Mouse (Mus musculus): ENCODE results near the gene Arfip1. TPM values are rescaled to one million over a fixed set of nuclear protein-coding genes. Genes with fewer than 3 reads are reported as not detected.
A peak's percentile ranks its signal among the peaks of the same experiment; 100 is the strongest.

Gene Arfip1
- polyA plus RNA-seq (2015; fragmentation: Nextera tagmentation; extraction: Ambion mirVana): 55.8 and 60.9 TPM in 2 replicates

GRCm38 (mm10) chr3:84582023-84582912 is at the start of gene Arfip1:
Gene Arfip1 (minus strand): TSS chr3:84582625.
- Histone ChIP-seq H3K27me3 (ENCODE audit: control insufficient read depth, insufficient read depth, low read length) (no peaks in the 10 kb centered on the region), H3K9me3 (ENCODE audit: control insufficient read depth, low read length) (no peaks in the 10 kb centered on the region), H3K36me3 (ENCODE audit: control insufficient read depth, insufficient read depth, low read length) (no peaks in the 10 kb centered on the region), H3K9ac (ENCODE audit: low read length) (peak within 1 kb of the TSS; percentile 77), H3K27ac (replicated peaks) (peak within 1 kb of the TSS; percentile 97), H3K4me1 (replicated peaks; ENCODE audit: control insufficient read depth, insufficient read depth) (peaks cover 4% of the 10 kb centered on the region), H3K4me2 (replicated peaks; ENCODE audit: low read depth) (peak within 1 kb of the TSS; percentile 69), H3K4me3 (ENCODE audit: low read depth, low read length) (peak within 1 kb of the TSS; percentile 85)
- WGBS: under 1% methylated on average over 53 of the region's 70 CpGs
- DNase-seq (ENCODE audit: low spot score) (peak; percentile 99), ATAC-seq (ENCODE audit: low FRiP score, low TSS enrichment) (peak; percentile 98)
- TF ChIP-seq EP300 (optimal IDR thresholded peaks at IDR 0.05) (no peak), CTCF (IDR thresholded peaks at IDR 0.05; ENCODE audit: low read depth) (0 out of 2 replicates have a peak, but pooled peaks have one; percentile 23)

GRCm38 (mm10) chr3:84631586-84631985 is 49.2 kb upstream of the Arfip1 start:
- H3K9ac ChIP-seq (ENCODE audit: low read length): no peak overlapping the region
- H3K27ac ChIP-seq (replicated peaks): no peak overlapping the region
- 98% methylated on average over 9 of the region's 9 CpGs for WGBS
- H3K4me1 ChIP-seq (replicated peaks; ENCODE audit: control insufficient read depth, insufficient read depth): no peaks in the 10 kb centered on the region
- DNase-seq (ENCODE audit: low spot score) (no peak), ATAC-seq (ENCODE audit: low FRiP score, low TSS enrichment) (no peak)
- TF ChIP-seq CTCF (IDR thresholded peaks at IDR 0.05; ENCODE audit: low read depth) (no peak), EP300 (optimal IDR thresholded peaks at IDR 0.05) (no peak)
- H3K36me3 ChIP-seq (ENCODE audit: control insufficient read depth, insufficient read depth, low read length): no peaks in the 10 kb centered on the region
- no peak overlapping the region for H3K4me3 ChIP-seq (ENCODE audit: low read depth, low read length)
- no peaks in the 10 kb centered on the region for H3K27me3 ChIP-seq (ENCODE audit: control insufficient read depth, insufficient read depth, low read length)
- H3K4me2 ChIP-seq (replicated peaks; ENCODE audit: low read depth): no peak overlapping the region
- H3K9me3 ChIP-seq (ENCODE audit: control insufficient read depth, low read length): no peaks in the 10 kb centered on the region

GRCm38 (mm10) chr3:84622026-84622425 is 39.6 kb upstream of the Arfip1 start:
- WGBS: 42% methylated on average over 3 of the region's 3 CpGs
- no peak overlapping the region for H3K27ac ChIP-seq (replicated peaks)

GRCm38 (mm10) chr3:84619725-84620124 is 37.3 kb upstream of the Arfip1 start:
- Histone ChIP-seq H3K4me3 (ENCODE audit: low read depth, low read length) (no peak overlapping the region), H3K27me3 (ENCODE audit: control insufficient read depth, insufficient read depth, low read length) (no peaks in the 10 kb centered on the region), H3K9me3 (ENCODE audit: control insufficient read depth, low read length) (no peaks in the 10 kb centered on the region), H3K27ac (replicated peaks) (0 out of 2 replicates have a peak overlapping the region, but pooled peaks have one; percentile 49), H3K9ac (ENCODE audit: low read length) (no peak overlapping the region), H3K36me3 (ENCODE audit: control insufficient read depth, insufficient read depth, low read length) (no peaks in the 10 kb centered on the region), H3K4me1 (replicated peaks; ENCODE audit: control insufficient read depth, insufficient read depth) (no peaks in the 10 kb centered on the region), H3K4me2 (replicated peaks; ENCODE audit: low read depth) (no peak overlapping the region)
- peak; percentile 59 for ATAC-seq (ENCODE audit: low FRiP score, low TSS enrichment)
- 61% methylated on average over 6 of the region's 6 CpGs for WGBS
- no peak for TF ChIP-seq CTCF (IDR thresholded peaks at IDR 0.05; ENCODE audit: low read depth)
- TF ChIP-seq EP300 (optimal IDR thresholded peaks at IDR 0.05): no peak
- DNase-seq (ENCODE audit: low spot score): no peak

More at GRCm38 (mm10) chr3:84622026-84622425, 39.6 kb upstream of the Arfip1 start:
- Histone ChIP-seq H3K4me1 (replicated peaks; ENCODE audit: control insufficient read depth, insufficient read depth) (no peaks in the 10 kb centered on the region), H3K9me3 (ENCODE audit: control insufficient read depth, low read length) (no peaks in the 10 kb centered on the region), H3K27me3 (ENCODE audit: control insufficient read depth, insufficient read depth, low read length) (no peaks in the 10 kb centered on the region), H3K36me3 (ENCODE audit: control insufficient read depth, insufficient read depth, low read length) (no peaks in the 10 kb centered on the region), H3K4me2 (replicated peaks; ENCODE audit: low read depth) (no peak overlapping the region), H3K9ac (ENCODE audit: low read length) (no peak overlapping the region), H3K4me3 (ENCODE audit: low read depth, low read length) (no peak overlapping the region)
- no peak for DNase-seq (ENCODE audit: low spot score)
- no peak for ATAC-seq (ENCODE audit: low FRiP score, low TSS enrichment)
- no peak for TF ChIP-seq CTCF (IDR thresholded peaks at IDR 0.05; ENCODE audit: low read depth)

GRCm38 (mm10) chr3:84619056-84619455 is 36.6 kb upstream of the Arfip1 start:
- ATAC-seq (ENCODE audit: low FRiP score, low TSS enrichment): peak; percentile 92
- DNase-seq (ENCODE audit: low spot score): peak; percentile 57

GRCm38 (mm10) chr3:84618627-84619026 is 36.2 kb upstream of the Arfip1 start:
- Histone ChIP-seq H3K9ac (ENCODE audit: low read length) (no peak overlapping the region), H3K4me3 (ENCODE audit: low read depth, low read length) (no peak overlapping the region), H3K9me3 (ENCODE audit: control insufficient read depth, low read length) (no peaks in the 10 kb centered on the region), H3K27me3 (ENCODE audit: control insufficient read depth, insufficient read depth, low read length) (no peaks in the 10 kb centered on the region), H3K27ac (replicated peaks) (peak overlapping the region; percentile 49; the same call in 1 of the 2 replicates), H3K36me3 (ENCODE audit: control insufficient read depth, insufficient read depth, low read length) (no peaks in the 10 kb centered on the region), H3K4me1 (replicated peaks; ENCODE audit: control insufficient read depth, insufficient read depth) (no peaks in the 10 kb centered on the region), H3K4me2 (replicated peaks; ENCODE audit: low read depth) (no peak overlapping the region)
- 90% methylated on average over 2 of the region's 2 CpGs for WGBS
- DNase-seq (ENCODE audit: low spot score): no peak
- ATAC-seq (ENCODE audit: low FRiP score, low TSS enrichment): no peak
- TF ChIP-seq CTCF (IDR thresholded peaks at IDR 0.05; ENCODE audit: low read depth) (0 out of 2 replicates have a peak, but pooled peaks have one; percentile 16), EP300 (optimal IDR thresholded peaks at IDR 0.05) (no peak)

More at GRCm38 (mm10) chr3:84619056-84619455, 36.6 kb upstream of the Arfip1 start:
- Histone ChIP-seq H3K9me3 (ENCODE audit: control insufficient read depth, low read length) (no peaks in the 10 kb centered on the region), H3K36me3 (ENCODE audit: control insufficient read depth, insufficient read depth, low read length) (no peaks in the 10 kb centered on the region), H3K4me1 (replicated peaks; ENCODE audit: control insufficient read depth, insufficient read depth) (no peaks in the 10 kb centered on the region), H3K27ac (replicated peaks) (peak overlapping the region; percentile 49; the same call in 1 of the 2 replicates), H3K4me2 (replicated peaks; ENCODE audit: low read depth) (no peak overlapping the region), H3K27me3 (ENCODE audit: control insufficient read depth, insufficient read depth, low read length) (no peaks in the 10 kb centered on the region), H3K4me3 (ENCODE audit: low read depth, low read length) (no peak overlapping the region), H3K9ac (ENCODE audit: low read length) (no peak overlapping the region)
- TF ChIP-seq EP300 (optimal IDR thresholded peaks at IDR 0.05): no peak
- no peak for TF ChIP-seq CTCF (IDR thresholded peaks at IDR 0.05; ENCODE audit: low read depth)
- 68% methylated on average over 7 of the region's 7 CpGs for WGBS
